Mouse (Mus musculus): Measurements from ENCODE around the gene Fam151b. TPM values are rescaled to one million over a fixed set of nuclear protein-coding genes. Genes with fewer than 3 reads are reported as not detected.

The Fam151b gene
- polyA plus RNA-seq, 1 experiment from 2014 or later: 0.39 TPM

DNA sequence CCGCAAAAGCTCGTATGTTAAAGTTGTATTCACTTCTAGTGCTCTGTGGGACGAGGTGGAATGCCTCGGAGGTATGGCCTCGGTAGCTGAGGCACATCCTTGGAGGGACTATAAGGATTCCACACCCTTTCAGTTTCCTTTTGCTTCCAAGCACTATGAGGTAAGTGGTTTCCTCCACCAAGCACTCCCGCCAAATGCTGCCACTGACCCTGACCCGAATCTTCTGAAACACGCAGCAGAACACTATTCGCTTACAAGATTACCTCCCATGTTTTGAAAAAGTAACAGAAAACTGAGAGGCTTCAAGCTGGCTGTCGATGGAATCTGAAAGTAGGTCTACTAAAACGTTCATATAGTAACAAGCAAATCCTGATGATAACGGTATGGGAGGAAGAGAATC, 21.1 kb upstream of the Fam151b start:
- H3K27me3 ChIP-seq (replicated peaks; ENCODE audit: insufficient read depth, low read length): no peaks in the 10 kb centered on the region
- no peak for DNase-seq (ENCODE audit: low spot score)
- H3K36me3 ChIP-seq (ENCODE audit: insufficient read depth, low read length): peaks cover 3% of the 10 kb centered on the region; the same call in 1 of the 2 replicates
- ATAC-seq: no peak
- H3K4me3 ChIP-seq (ENCODE audit: low read depth, low read length): no peak overlapping the region
- no peak overlapping the region for H3K4me2 ChIP-seq (replicated peaks; ENCODE audit: low read depth, low read length)
- no peak overlapping the region for H3K9ac ChIP-seq (replicated peaks; ENCODE audit: low read depth)
- no peaks in the 10 kb centered on the region for H3K4me1 ChIP-seq (ENCODE audit: insufficient read depth, low read depth, low read length)
- TF ChIP-seq CTCF (IDR thresholded peaks at IDR 0.05) (no peak), EP300 (IDR thresholded peaks at IDR 0.05) (no peak)
- no peaks in the 10 kb centered on the region for H3K9me3 ChIP-seq (ENCODE audit: low read length)
- H3K27ac ChIP-seq (ENCODE audit: low read length): no peak overlapping the region
- WGBS: 82% methylated on average over 12 of the region's 12 CpGs

DNA sequence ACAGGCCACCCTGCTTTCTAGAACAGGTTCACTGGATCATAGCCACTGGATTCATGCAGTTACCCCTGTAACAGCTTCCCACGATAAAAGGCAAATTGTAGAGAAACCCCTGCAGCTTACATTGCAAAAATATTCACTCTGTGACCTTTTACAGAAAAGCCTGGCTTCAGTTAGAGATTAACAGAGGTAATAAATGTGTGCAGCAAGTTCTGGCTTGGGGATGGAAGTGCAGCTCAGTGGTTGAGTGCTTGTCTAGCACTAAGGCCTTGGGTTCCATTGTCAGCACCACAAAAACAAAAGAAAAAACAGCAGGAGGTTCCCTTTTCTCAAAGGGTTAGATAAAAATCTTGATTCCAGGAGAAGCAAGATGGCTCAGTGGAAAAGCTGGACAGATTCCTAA, 8.1 kb upstream of the Fam151b start:
- Histone ChIP-seq H3K4me3 (ENCODE audit: low read depth, low read length) (no peak overlapping the region), H3K36me3 (ENCODE audit: insufficient read depth, low read length) (0 out of 2 replicates have a peak, but pooled peaks cover 6% of the 10 kb centered on the region), H3K4me1 (ENCODE audit: insufficient read depth, low read depth, low read length) (no peaks in the 10 kb centered on the region), H3K9me3 (ENCODE audit: low read length) (no peaks in the 10 kb centered on the region), H3K4me2 (replicated peaks; ENCODE audit: low read depth, low read length) (no peak overlapping the region), H3K27me3 (replicated peaks; ENCODE audit: insufficient read depth, low read length) (no peaks in the 10 kb centered on the region), H3K9ac (replicated peaks; ENCODE audit: low read depth) (no peak overlapping the region), H3K27ac (ENCODE audit: low read length) (no peak overlapping the region)
- no peak for DNase-seq (ENCODE audit: low spot score)
- TF ChIP-seq EP300 (IDR thresholded peaks at IDR 0.05) (no peak), CTCF (IDR thresholded peaks at IDR 0.05) (no peak)
- ATAC-seq: no peak
- WGBS: 91% methylated on average over 1 of the region's 1 CpGs

DNA sequence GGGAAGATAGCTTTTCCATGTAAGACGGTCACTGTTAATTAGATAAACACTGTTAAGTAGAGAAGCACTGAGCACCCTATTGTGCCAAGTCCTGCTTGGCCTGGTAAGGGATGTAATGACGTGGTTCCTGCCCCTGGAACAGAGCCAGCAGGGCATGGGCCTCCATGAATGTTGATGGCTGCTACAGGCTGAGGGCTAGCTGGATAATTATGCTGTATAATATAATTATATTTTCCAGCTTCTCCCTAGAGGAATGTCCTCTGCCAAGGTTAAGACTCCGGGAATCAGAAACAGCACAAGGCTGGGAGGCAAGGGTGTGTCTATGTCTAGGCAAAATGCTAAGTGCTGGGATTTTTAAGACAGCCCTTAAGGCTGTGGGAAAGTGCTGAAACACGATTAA, 7.0 kb upstream of the Fam151b start:
- H3K4me3 ChIP-seq (ENCODE audit: low read depth, low read length): no peak overlapping the region
- 61% methylated on average over 4 of the region's 4 CpGs for WGBS
- no peaks in the 10 kb centered on the region for H3K4me1 ChIP-seq (ENCODE audit: insufficient read depth, low read depth, low read length)
- H3K36me3 ChIP-seq (ENCODE audit: insufficient read depth, low read length): 0 out of 2 replicates have a peak, but pooled peaks cover 6% of the 10 kb centered on the region
- H3K9ac ChIP-seq (replicated peaks; ENCODE audit: low read depth): no peak overlapping the region
- H3K9me3 ChIP-seq (ENCODE audit: low read length): no peaks in the 10 kb centered on the region
- ATAC-seq (no peak), DNase-seq (ENCODE audit: low spot score) (no peak)
- H3K27ac ChIP-seq (ENCODE audit: low read length): no peak overlapping the region
- no peak overlapping the region for H3K4me2 ChIP-seq (replicated peaks; ENCODE audit: low read depth, low read length)
- TF ChIP-seq CTCF (IDR thresholded peaks at IDR 0.05): no peak
- no peaks in the 10 kb centered on the region for H3K27me3 ChIP-seq (replicated peaks; ENCODE audit: insufficient read depth, low read length)

DNA sequence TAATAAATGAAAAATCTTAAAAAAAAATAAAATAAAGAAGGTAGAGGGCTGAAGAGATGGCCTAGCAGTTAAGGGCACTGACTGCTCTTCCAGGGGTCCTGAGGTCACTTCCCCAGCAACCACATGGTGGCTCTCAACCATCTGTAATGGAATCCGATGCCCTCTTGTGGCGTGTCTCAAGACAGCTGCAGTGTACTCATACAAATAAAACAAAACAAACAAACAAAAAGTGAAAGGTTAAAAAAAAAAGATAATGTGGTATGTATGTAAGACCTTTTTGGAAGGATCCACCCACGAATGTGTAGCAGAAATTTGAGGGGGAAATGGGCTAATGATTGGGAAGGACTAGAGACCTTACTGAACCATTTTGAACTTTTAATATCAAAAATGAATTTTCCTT, 467 bp downstream of the Fam151b start:
- WGBS: 9% methylated on average over 3 of the region's 3 CpGs
- Histone ChIP-seq H3K4me1 (ENCODE audit: insufficient read depth, low read depth, low read length) (peaks cover 4% of the 10 kb centered on the region; the same call in 1 of the 2 replicates), H3K27me3 (replicated peaks; ENCODE audit: insufficient read depth, low read length) (no peaks in the 10 kb centered on the region), H3K4me3 (ENCODE audit: low read depth, low read length) (peak overlapping the region; percentile 45), H3K9ac (replicated peaks; ENCODE audit: low read depth) (no peak overlapping the region), H3K9me3 (ENCODE audit: low read length) (no peaks in the 10 kb centered on the region), H3K27ac (ENCODE audit: low read length) (no peak overlapping the region), H3K36me3 (ENCODE audit: insufficient read depth, low read length) (no peaks in the 10 kb centered on the region), H3K4me2 (replicated peaks; ENCODE audit: low read depth, low read length) (peak overlapping the region; percentile 55)
- DNase-seq (ENCODE audit: low spot score) (peak; percentile 71), ATAC-seq (peak; percentile 75)
- TF ChIP-seq CTCF (IDR thresholded peaks at IDR 0.05) (peak; percentile 83), EP300 (IDR thresholded peaks at IDR 0.05) (0 out of 2 replicates have a peak, but pooled peaks have one; percentile 15)

DNA sequence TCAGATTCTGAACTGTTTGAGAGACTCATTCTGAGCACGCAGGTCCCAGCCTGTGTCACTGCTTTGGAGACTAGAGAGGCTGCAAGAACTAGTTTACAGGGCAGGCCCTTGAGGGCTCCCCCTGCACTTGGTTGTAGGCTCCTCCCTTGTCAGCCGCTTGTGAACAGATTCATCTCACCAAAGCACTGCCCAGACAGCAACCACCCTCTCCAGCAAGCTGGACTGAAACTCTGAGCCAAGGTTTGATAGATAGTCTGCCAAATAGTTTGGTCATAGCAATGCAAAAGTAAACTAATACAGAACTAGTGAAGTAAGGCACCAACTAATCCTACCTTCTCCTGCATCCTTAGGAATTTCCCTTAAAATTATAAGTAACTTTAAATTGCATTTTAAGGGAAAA, 13.7 kb downstream of the Fam151b start:
- no peaks in the 10 kb centered on the region for H3K27me3 ChIP-seq (replicated peaks; ENCODE audit: insufficient read depth, low read length)
- ATAC-seq: no peak
- no peak overlapping the region for H3K4me3 ChIP-seq (ENCODE audit: low read depth, low read length)
- no peaks in the 10 kb centered on the region for H3K36me3 ChIP-seq (ENCODE audit: insufficient read depth, low read length)
- no peak overlapping the region for H3K9ac ChIP-seq (replicated peaks; ENCODE audit: low read depth)
- H3K27ac ChIP-seq (ENCODE audit: low read length): no peak overlapping the region
- DNase-seq (ENCODE audit: low spot score): no peak
- no peaks in the 10 kb centered on the region for H3K4me1 ChIP-seq (ENCODE audit: insufficient read depth, low read depth, low read length)
- H3K4me2 ChIP-seq (replicated peaks; ENCODE audit: low read depth, low read length): no peak overlapping the region
- WGBS: 42% methylated on average over 2 of the region's 2 CpGs
- no peaks in the 10 kb centered on the region for H3K9me3 ChIP-seq (ENCODE audit: low read length)
- TF ChIP-seq EP300 (IDR thresholded peaks at IDR 0.05): no peak
- no peak for TF ChIP-seq CTCF (IDR thresholded peaks at IDR 0.05)

DNA sequence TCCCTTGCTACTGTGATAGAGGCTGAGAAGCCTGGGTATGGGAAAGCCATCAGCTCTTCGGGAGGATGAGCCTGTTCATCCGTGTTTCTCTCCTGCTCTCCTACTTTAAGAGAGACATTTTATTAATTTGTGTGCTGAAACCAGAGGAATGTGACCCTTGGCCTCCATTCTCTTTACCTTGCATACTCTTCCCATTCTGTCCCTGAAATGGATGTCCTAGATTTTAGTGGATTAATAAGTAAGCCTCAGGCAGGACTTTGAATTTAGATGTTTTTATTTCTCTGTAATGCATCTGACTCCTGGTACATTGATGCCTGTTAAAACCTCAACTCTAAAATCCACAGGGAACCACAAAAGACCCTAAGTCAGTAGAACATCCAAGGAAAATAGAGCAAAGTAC, 14.4 kb downstream of the Fam151b start:
- H3K9me3 ChIP-seq (ENCODE audit: low read length): no peaks in the 10 kb centered on the region
- H3K4me1 ChIP-seq (ENCODE audit: insufficient read depth, low read depth, low read length): no peaks in the 10 kb centered on the region
- no peak overlapping the region for H3K27ac ChIP-seq (ENCODE audit: low read length)
- no peaks in the 10 kb centered on the region for H3K27me3 ChIP-seq (replicated peaks; ENCODE audit: insufficient read depth, low read length)
- no peak for DNase-seq (ENCODE audit: low spot score)
- ATAC-seq: no peak
- H3K4me2 ChIP-seq (replicated peaks; ENCODE audit: low read depth, low read length): no peak overlapping the region
- TF ChIP-seq CTCF (IDR thresholded peaks at IDR 0.05): no peak
- TF ChIP-seq EP300 (IDR thresholded peaks at IDR 0.05): no peak
- no peak overlapping the region for H3K9ac ChIP-seq (replicated peaks; ENCODE audit: low read depth)
- WGBS: 49% methylated on average over 2 of the region's 2 CpGs
- no peaks in the 10 kb centered on the region for H3K36me3 ChIP-seq (ENCODE audit: insufficient read depth, low read length)
- H3K4me3 ChIP-seq (ENCODE audit: low read depth, low read length): no peak overlapping the region

DNA sequence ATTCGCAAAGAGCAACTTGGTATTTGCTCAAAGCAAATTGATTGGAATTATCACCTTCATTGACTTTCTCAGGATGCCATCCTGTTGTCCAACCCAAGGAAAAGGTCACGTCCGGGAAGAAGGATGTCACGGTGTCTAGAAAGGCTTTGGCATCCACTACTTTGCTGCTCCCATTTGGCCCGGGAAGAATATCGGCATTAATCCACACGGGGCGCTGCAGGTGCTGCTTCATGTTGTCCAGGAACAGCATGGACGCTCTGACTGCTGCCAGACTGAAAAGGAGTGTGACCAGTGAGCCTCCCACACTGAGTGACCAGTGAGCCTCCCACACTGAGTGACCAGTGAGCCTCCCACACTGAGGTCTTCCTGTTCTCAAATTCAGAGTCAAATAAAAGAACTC, 15.9 kb downstream of the Fam151b start:
- no peak overlapping the region for H3K27ac ChIP-seq (ENCODE audit: low read length)
- TF ChIP-seq EP300 (IDR thresholded peaks at IDR 0.05) (no peak), CTCF (IDR thresholded peaks at IDR 0.05) (peak; percentile 13; the same call in 1 of the 2 replicates)
- H3K27me3 ChIP-seq (replicated peaks; ENCODE audit: insufficient read depth, low read length): no peaks in the 10 kb centered on the region
- DNase-seq (ENCODE audit: low spot score): no peak
- 74% methylated on average over 9 of the region's 9 CpGs for WGBS
- no peak for ATAC-seq
- no peak overlapping the region for H3K4me3 ChIP-seq (ENCODE audit: low read depth, low read length)
- H3K4me1 ChIP-seq (ENCODE audit: insufficient read depth, low read depth, low read length): no peaks in the 10 kb centered on the region
- no peaks in the 10 kb centered on the region for H3K36me3 ChIP-seq (ENCODE audit: insufficient read depth, low read length)
- H3K9ac ChIP-seq (replicated peaks; ENCODE audit: low read depth): no peak overlapping the region
- no peak overlapping the region for H3K4me2 ChIP-seq (replicated peaks; ENCODE audit: low read depth, low read length)
- no peaks in the 10 kb centered on the region for H3K9me3 ChIP-seq (ENCODE audit: low read length)

Measured in lung, postnatal 0 days (tissue).